Mouse (Mus musculus) embryo, embryonic 10.5 days (tissue): ENCODE measurements at regions not wholly inside any gene's neighbourhood (a gene's known extent, or its start where the extent isn't known, plus 50 kb on each side); places are given as distances from the start of the nearest gene placed in this dataset.
A peak's percentile ranks its signal among the peaks of the same experiment; 100 is the strongest.
"Not testable (repeated sequence)": the region's sequence is repeated elsewhere in the genome, so short reads cannot be mapped to it uniquely, and the experiment has no call there.

ENCODE experiments used
- DNase-seq: peaks from one replicate; pipeline ENCODE4 v3.0.0-alpha.2; 2015; ENCODE audit warnings: low spot score

GRCm38 (mm10) chr16:55758707-55759067, 80.0 kb downstream of the Nfkbiz start:
- DNase-seq: peak; percentile 11

- peak; percentile 47 for DNase-seq
These were observed 80.6 kb downstream of the Nfkbiz start for GRCm38 (mm10) chr16:55757952-55758706.

- DNase-seq: not testable (repeated sequence)
These were observed 81.3 kb downstream of the Nfkbiz start for GRCm38 (mm10) chr16:55757422-55757815.

- DNase-seq: no peak
These were observed 81.8 kb downstream of the Nfkbiz start for GRCm38 (mm10) chr16:55756764-55757421.

DNA sequence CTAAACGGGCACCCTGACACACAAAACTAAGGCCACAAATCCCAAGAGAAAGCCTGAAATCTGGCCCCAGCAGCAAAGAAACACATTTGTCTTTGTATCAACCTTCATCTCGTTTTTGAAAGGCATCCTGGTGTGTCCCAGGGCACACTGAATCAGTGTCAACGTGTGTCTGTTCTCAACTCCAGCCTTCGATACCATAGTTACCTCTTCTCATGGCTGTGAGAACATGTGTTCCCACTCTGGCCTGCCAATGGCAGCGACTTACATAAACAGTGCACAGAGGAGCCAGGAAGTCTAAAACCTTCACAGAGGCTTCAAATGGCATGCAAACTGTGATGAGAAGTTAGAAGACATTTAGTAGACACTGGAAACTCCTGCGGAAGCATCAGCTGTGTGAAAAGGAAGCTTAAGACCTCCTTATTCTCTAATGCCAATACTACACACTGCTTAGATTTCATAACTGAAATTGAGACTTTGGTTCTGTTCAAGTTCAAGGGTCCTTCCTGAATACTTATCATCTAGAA, 83.3 kb downstream of the Nfkbiz start:
- no peak for DNase-seq

- no peak for DNase-seq
These were observed 84.5 kb downstream of the Nfkbiz start for GRCm38 (mm10) chr16:55754092-55754763.

DNA sequence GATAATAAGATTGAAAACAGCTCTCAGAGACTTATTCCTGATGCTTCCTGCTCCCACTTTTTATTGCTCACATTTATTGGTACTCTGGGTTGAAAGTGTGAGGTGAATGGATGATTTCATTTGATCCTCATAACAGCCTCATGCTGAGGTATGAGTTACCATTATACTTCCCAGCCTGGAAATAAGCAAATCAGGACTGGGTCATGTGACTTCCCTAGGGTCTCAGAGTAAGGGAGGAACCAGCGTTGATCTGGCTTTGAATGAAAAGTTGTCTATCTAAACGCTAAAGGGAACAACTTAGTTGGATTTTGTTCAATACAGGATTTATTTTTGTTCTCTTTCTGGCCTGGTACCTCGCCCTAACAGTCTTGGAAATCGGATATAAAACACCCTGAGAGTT, 85.3 kb downstream of the Nfkbiz start:
- DNase-seq: no peak

- peak; percentile 10 for DNase-seq
These were observed 91.4 kb downstream of the Nfkbiz start for GRCm38 (mm10) chr16:55747250-55747649.

DNA sequence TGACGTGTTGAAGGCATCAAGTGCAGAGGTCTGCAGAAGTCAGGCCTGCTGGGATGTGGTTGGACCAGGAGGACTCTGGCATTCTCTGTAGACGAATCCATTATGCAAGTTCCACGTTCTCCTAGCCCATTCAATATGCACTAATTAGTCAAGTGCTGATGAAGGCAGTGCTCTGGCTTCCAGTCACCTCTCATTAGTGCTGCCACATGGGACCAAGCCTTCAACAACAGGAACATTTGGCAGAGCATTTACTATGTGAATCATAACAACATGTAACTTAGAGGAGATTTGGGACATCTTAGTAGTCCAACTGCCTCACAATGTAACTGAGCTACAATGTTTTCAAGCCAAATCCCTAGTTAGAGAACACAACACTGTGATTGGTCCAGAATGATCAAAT, 92.5 kb downstream of the Nfkbiz start:
- no peak for DNase-seq

GRCm38 (mm10) chr16:55745094-55745493, 93.6 kb downstream of the Nfkbiz start:
- DNase-seq: no peak

DNA sequence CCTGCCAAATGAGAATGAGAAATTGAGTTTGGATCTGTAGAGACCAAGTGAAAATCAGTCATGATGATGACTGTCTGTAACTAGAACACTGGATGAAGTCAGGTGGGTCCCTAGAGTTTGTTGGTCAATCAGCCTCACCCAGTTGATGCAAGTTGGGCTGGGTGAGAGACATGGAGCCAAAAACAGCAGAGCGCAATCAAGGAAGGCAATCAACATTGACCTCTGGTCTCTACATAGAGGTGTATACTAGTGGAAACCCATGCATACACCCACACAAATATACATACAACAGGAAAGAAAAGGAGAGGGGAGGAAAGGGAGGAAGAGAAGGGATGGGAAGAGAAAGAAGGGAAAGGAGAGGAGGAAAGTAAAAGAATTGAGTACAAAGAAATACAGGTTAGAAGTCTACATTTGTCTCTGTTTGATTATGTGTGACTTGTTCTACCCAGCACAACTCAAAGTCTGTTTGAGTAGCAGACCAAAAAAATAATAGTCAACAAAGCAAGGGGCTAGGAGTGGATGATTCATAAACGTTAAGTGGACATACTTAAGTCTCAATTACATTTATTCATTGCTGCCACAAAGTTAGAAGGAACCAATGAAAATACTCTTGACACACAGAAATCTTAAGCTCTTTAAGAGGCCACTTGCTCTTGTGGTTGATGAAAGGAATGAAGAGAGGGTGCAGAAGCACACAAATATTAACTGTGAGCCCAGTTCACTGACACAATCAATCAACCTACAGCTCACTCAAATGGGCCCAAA, 97.4 kb downstream of the Nfkbiz start:
- DNase-seq: no peak

DNA sequence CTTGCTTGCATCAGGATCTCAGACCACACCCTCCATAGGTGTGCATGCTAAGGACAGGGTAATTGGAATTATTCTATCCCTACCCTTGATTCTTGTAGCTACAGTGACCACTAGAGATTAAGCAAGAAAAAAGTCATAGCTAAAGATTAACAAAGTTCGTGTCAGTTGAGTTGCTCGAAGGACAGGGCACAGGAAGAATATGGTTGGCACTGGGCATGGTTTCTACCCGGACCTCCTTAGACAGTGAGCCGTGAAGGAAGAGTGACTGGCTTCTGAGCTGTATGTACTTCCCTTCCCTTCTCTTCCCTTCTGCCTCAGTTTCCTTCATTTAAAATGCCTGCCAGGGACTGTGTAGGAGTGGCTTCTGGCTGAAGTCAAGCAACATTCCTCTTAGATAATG, 100.0 kb downstream of the Nfkbiz start:
- no peak for DNase-seq

DNA sequence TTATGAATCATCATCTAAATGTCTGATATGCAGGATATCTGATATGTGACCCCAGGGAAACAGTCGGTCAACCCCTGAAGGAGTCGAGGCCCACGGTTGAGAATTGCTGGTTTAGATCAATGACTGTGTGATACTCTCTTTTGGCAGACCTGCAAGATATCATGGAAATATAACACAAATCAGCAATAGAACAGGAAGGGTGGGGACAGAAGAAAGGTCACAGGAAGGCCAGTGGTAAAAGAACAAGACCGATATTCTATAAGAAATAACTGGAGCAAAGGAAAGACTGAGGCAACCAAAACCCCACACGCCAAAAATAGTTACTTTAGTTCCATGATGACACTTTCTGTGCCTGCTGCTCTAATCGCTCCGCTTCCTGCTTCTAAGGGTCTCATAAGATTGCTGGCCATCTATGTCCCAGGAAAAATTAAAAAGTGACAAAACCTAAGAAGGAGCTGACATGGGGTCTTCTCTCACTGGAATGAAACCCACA, 103.2 kb downstream of the Nfkbiz start:
- no peak for DNase-seq

DNA sequence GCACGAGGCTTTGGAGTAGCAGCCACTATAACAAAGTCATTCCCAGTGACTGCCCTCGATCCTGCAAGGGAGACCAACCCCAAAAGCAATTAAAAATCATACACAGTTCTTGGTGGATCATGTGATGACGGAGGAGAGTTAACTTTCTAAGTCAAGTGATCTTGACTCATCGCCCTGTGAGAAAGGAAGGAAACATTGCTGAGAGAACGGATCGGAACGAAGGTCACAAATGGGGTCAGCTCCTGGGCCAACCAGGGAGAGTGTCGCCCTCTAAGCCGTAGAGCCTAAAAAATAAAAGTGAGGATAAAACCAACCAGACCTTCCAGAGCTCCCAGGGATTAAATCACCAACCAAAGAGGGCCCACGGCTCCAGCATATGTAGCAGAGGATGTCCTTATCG, 104.4 kb downstream of the Nfkbiz start:
- DNase-seq: no peak

DNA sequence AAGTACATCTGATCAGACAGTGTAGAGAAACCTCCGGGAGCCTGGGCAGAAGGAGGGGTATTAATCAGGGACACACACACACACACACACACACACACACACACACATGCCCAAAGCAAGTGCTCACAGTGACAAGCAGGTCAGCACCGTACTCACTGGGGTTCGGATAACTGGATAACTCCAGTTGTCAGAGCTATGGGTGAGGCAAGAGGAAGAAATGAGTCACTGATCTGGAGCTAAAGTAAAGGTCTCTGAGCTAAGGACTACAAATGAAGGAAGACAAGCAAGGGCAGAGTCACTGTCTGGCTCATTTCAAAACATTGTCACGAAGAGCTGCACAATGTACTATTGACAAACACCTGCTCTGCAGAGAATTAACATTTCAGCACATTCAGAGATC, 104.9 kb downstream of the Nfkbiz start:
- no peak for DNase-seq

- no peak for DNase-seq
These were observed 107.7 kb downstream of the Nfkbiz start for GRCm38 (mm10) chr16:55731003-55731402.

DNA sequence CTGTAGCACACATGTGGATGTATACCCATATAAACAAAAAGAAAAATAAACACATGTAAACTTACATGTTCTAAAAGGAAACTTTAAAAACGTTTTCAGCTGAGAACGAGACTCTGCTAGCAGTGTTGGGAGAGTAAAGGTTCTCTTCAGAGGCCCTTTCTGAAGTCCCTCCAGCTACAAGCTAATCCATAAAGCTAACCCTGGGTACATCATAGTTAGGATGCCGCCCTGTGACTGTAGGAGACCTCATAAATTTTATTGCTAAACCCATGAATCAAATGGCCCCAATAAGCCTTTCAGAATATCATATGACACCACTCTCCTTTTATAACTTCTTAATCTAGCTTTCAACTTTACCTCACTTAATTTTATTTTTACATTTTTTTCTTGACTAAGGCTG, 112.2 kb downstream of the Nfkbiz start:
- DNase-seq: no peak

- DNase-seq: no peak
These were observed 118.3 kb downstream of the Nfkbiz start for GRCm38 (mm10) chr16:55720430-55720829.

DNA sequence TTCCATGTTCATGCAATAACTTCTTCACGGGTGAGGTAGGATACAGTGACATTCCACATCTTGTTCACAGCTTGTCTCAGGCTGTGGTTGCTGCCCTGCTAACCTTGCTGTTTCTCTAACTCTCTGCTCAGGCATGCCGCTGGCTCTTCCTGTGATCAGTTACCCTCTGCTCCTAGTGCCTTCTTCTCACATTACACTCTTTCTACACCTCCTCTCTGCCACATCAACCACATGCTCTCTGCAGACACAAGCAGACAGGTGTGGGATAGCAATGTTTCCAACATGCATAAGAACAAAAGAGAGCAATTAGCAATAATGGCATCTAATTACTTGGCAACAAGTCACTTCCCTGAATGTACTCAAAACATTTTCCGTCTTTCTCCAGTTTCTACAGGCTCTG, 128.7 kb downstream of the Nfkbiz start:
- DNase-seq: peak; percentile 21

DNA sequence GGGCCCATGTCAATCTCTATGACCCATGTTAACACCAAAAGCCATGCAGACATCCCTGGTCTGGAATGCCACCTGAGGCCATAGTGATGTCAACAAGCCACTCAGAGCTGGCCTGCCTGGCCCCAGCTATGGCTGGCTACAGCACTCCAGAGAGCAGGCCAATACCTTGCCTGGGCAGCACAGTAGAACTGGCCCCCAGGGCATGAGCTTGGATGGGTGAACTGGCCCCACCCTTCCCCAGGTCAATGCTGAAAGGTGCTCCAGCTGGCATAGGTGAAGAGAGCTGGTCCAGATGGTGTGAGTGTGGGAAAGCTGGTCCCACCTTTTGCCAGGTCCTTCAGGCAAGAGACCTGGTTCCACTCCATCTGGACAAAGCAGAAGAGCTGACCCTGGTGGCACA, 132.2 kb downstream of the Nfkbiz start:
- DNase-seq: no peak

DNA sequence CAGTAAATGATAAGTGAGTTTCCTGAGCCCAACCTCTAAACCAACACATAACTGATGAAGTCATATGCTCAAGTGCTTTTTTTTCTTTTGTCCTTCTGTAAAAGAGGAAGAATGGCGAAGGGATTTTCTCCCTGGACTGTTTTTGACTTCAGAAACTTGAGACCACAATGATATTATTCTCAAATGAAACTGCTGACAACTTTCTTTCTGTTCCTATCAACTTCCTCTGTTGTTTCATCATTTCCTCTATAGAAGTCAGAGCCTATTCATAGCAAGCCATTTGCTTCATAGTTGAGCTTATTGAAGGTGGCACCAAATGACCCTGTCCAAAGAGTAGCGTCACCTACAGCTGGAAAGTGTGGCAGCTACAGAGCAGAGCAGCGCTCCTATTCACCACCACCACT, 140.2 kb downstream of the Nfkbiz start:
- no peak for DNase-seq

DNA sequence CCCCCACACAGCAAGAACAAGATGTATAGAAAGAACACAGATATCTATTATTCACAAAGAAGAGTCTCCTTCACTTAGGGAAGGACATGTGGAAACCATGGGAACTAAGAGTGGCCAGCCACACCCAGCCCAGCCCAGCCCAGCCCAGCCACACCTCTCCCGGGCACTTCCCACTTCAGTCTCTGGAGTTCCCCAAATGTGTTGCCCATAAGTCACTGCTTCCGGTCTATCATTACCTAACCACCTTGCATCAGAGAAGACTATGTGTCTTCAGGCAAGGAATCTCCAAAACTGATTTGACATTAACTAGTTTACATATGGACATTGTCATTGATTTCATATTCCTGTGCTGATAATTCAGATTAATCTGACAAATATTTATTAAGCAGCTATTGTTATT, 147.6 kb downstream of the Nfkbiz start:
- no peak for DNase-seq
